Mouse (Mus musculus): ENCODE data around the gene Tgfbr2. TPM values are rescaled to one million over a fixed set of nuclear protein-coding genes. Genes with fewer than 3 reads are reported as not detected.

The Tgfbr2 gene
- polyA plus RNA-seq, 1 experiment from 2014 or later = 12.8 TPM

GRCm38 (mm10) chr9:116146235-116146634, 28.9 kb downstream of the Tgfbr2 start:
- DNase-seq (ENCODE audit: low spot score) = no peak
- 63% methylated on average over 9 of the region's 9 CpGs for WGBS
- Histone ChIP-seq H3K36me3 (replicated peaks; ENCODE audit: control insufficient read depth, insufficient read depth, low read depth, low read length) (no peaks in the 10 kb centered on the region), H3K9me3 (replicated peaks; ENCODE audit: control insufficient read depth, low read length) (no peaks in the 10 kb centered on the region), H3K9ac (replicated peaks; ENCODE audit: low read length) (no peak overlapping the region), H3K27ac (replicated peaks; ENCODE audit: low read depth, low read length) (peak overlapping the region; percentile 20; the same call in 1 of the 2 replicates), H3K4me3 (ENCODE audit: low read depth, low read length) (no peak overlapping the region), H3K4me2 (ENCODE audit: low read depth, low read length) (no peak overlapping the region), H3K4me1 (ENCODE audit: control insufficient read depth, insufficient read depth, low read length) (no peaks in the 10 kb centered on the region), H3K27me3 (ENCODE audit: control insufficient read depth, insufficient read depth, low read length) (no peaks in the 10 kb centered on the region)
- no peak for ATAC-seq (replicated peaks; ENCODE audit: insufficient number of reproducible peaks, low FRiP score, low TSS enrichment, low read depth)

GRCm38 (mm10) chr9:116145231-116145641, 29.9 kb downstream of the Tgfbr2 start:
- no peaks in the 10 kb centered on the region for H3K9me3 ChIP-seq (replicated peaks; ENCODE audit: control insufficient read depth, low read length)
- no peak overlapping the region for H3K4me2 ChIP-seq (ENCODE audit: low read depth, low read length)
- no peaks in the 10 kb centered on the region for H3K36me3 ChIP-seq (replicated peaks; ENCODE audit: control insufficient read depth, insufficient read depth, low read depth, low read length)
- no peak overlapping the region for H3K9ac ChIP-seq (replicated peaks; ENCODE audit: low read length)
- no peak overlapping the region for H3K27ac ChIP-seq (replicated peaks; ENCODE audit: low read depth, low read length)
- no peak overlapping the region for H3K4me3 ChIP-seq (ENCODE audit: low read depth, low read length)
- no peaks in the 10 kb centered on the region for H3K4me1 ChIP-seq (ENCODE audit: control insufficient read depth, insufficient read depth, low read length)
- no peak for ATAC-seq (replicated peaks; ENCODE audit: insufficient number of reproducible peaks, low FRiP score, low TSS enrichment, low read depth)
- peak; percentile 35 for DNase-seq (ENCODE audit: low spot score)
- 25% methylated on average over 10 of the region's 10 CpGs for WGBS
- H3K27me3 ChIP-seq (ENCODE audit: control insufficient read depth, insufficient read depth, low read length) = no peaks in the 10 kb centered on the region

GRCm38 (mm10) chr9:116140422-116140821, 34.7 kb downstream of the Tgfbr2 start:
- no peaks in the 10 kb centered on the region for H3K9me3 ChIP-seq (replicated peaks; ENCODE audit: control insufficient read depth, low read length)
- H3K4me2 ChIP-seq (ENCODE audit: low read depth, low read length) = no peak overlapping the region
- no peaks in the 10 kb centered on the region for H3K36me3 ChIP-seq (replicated peaks; ENCODE audit: control insufficient read depth, insufficient read depth, low read depth, low read length)
- 97% methylated on average over 6 of the region's 6 CpGs for WGBS
- no peak overlapping the region for H3K9ac ChIP-seq (replicated peaks; ENCODE audit: low read length)
- no peak overlapping the region for H3K27ac ChIP-seq (replicated peaks; ENCODE audit: low read depth, low read length)
- no peaks in the 10 kb centered on the region for H3K27me3 ChIP-seq (ENCODE audit: control insufficient read depth, insufficient read depth, low read length)
- no peaks in the 10 kb centered on the region for H3K4me1 ChIP-seq (ENCODE audit: control insufficient read depth, insufficient read depth, low read length)
- 0 out of 2 replicates have a peak, but pooled peaks have one; percentile 15 for ATAC-seq (replicated peaks; ENCODE audit: insufficient number of reproducible peaks, low FRiP score, low TSS enrichment, low read depth)
- no peak for DNase-seq (ENCODE audit: low spot score)
- no peak overlapping the region for H3K4me3 ChIP-seq (ENCODE audit: low read depth, low read length)

GRCm38 (mm10) chr9:116139549-116139948, 35.6 kb downstream of the Tgfbr2 start:
- 77% methylated on average over 7 of the region's 7 CpGs for WGBS

GRCm38 (mm10) chr9:116138595-116139134, 36.5 kb downstream of the Tgfbr2 start:
- Histone ChIP-seq H3K4me3 (ENCODE audit: low read depth, low read length) (no peak overlapping the region), H3K4me2 (ENCODE audit: low read depth, low read length) (no peak overlapping the region), H3K9me3 (replicated peaks; ENCODE audit: control insufficient read depth, low read length) (no peaks in the 10 kb centered on the region), H3K27ac (replicated peaks; ENCODE audit: low read depth, low read length) (no peak overlapping the region; the same call in 1 of the 2 replicates), H3K9ac (replicated peaks; ENCODE audit: low read length) (no peak overlapping the region), H3K36me3 (replicated peaks; ENCODE audit: control insufficient read depth, insufficient read depth, low read depth, low read length) (no peaks in the 10 kb centered on the region), H3K4me1 (ENCODE audit: control insufficient read depth, insufficient read depth, low read length) (no peaks in the 10 kb centered on the region), H3K27me3 (ENCODE audit: control insufficient read depth, insufficient read depth, low read length) (no peaks in the 10 kb centered on the region)
- 42% methylated on average over 11 of the region's 11 CpGs for WGBS
- ATAC-seq (replicated peaks; ENCODE audit: insufficient number of reproducible peaks, low FRiP score, low TSS enrichment, low read depth) (0 out of 2 replicates have a peak, but pooled peaks have one; percentile 72), DNase-seq (ENCODE audit: low spot score) (peak; percentile 85)

More at GRCm38 (mm10) chr9:116139549-116139948, 35.6 kb downstream of the Tgfbr2 start:
- H3K4me1 ChIP-seq (ENCODE audit: control insufficient read depth, insufficient read depth, low read length) = no peaks in the 10 kb centered on the region
- no peaks in the 10 kb centered on the region for H3K36me3 ChIP-seq (replicated peaks; ENCODE audit: control insufficient read depth, insufficient read depth, low read depth, low read length)
- no peak for DNase-seq (ENCODE audit: low spot score)
- no peaks in the 10 kb centered on the region for H3K27me3 ChIP-seq (ENCODE audit: control insufficient read depth, insufficient read depth, low read length)
- ATAC-seq (replicated peaks; ENCODE audit: insufficient number of reproducible peaks, low FRiP score, low TSS enrichment, low read depth) = no peak
- H3K9me3 ChIP-seq (replicated peaks; ENCODE audit: control insufficient read depth, low read length) = no peaks in the 10 kb centered on the region
- H3K27ac ChIP-seq (replicated peaks; ENCODE audit: low read depth, low read length) = no peak overlapping the region
- H3K4me2 ChIP-seq (ENCODE audit: low read depth, low read length) = no peak overlapping the region
- no peak overlapping the region for H3K9ac ChIP-seq (replicated peaks; ENCODE audit: low read length)
- no peak overlapping the region for H3K4me3 ChIP-seq (ENCODE audit: low read depth, low read length)

- DNase-seq (ENCODE audit: low spot score) (no peak), ATAC-seq (replicated peaks; ENCODE audit: insufficient number of reproducible peaks, low FRiP score, low TSS enrichment, low read depth) (no peak)
- H3K4me1 ChIP-seq (ENCODE audit: control insufficient read depth, insufficient read depth, low read length) = no peaks in the 10 kb centered on the region
- 87% methylated on average over 3 of the region's 3 CpGs for WGBS
- H3K4me2 ChIP-seq (ENCODE audit: low read depth, low read length) = no peak overlapping the region
- no peak overlapping the region for H3K27ac ChIP-seq (replicated peaks; ENCODE audit: low read depth, low read length)
- no peaks in the 10 kb centered on the region for H3K36me3 ChIP-seq (replicated peaks; ENCODE audit: control insufficient read depth, insufficient read depth, low read depth, low read length)
- no peak overlapping the region for H3K4me3 ChIP-seq (ENCODE audit: low read depth, low read length)
- no peak overlapping the region for H3K9ac ChIP-seq (replicated peaks; ENCODE audit: low read length)
- H3K9me3 ChIP-seq (replicated peaks; ENCODE audit: control insufficient read depth, low read length) = no peaks in the 10 kb centered on the region
- H3K27me3 ChIP-seq (ENCODE audit: control insufficient read depth, insufficient read depth, low read length) = no peaks in the 10 kb centered on the region
Observed at GRCm38 (mm10) chr9:116137645-116138044, 37.5 kb downstream of the Tgfbr2 start.

- WGBS = 73% methylated on average over 5 of the region's 5 CpGs
- no peak overlapping the region for H3K4me2 ChIP-seq (ENCODE audit: low read depth, low read length)
- H3K36me3 ChIP-seq (replicated peaks; ENCODE audit: control insufficient read depth, insufficient read depth, low read depth, low read length) = no peaks in the 10 kb centered on the region
- no peaks in the 10 kb centered on the region for H3K27me3 ChIP-seq (ENCODE audit: control insufficient read depth, insufficient read depth, low read length)
- ATAC-seq (replicated peaks; ENCODE audit: insufficient number of reproducible peaks, low FRiP score, low TSS enrichment, low read depth) = no peak
- no peaks in the 10 kb centered on the region for H3K4me1 ChIP-seq (ENCODE audit: control insufficient read depth, insufficient read depth, low read length)
- H3K9me3 ChIP-seq (replicated peaks; ENCODE audit: control insufficient read depth, low read length) = no peaks in the 10 kb centered on the region
- DNase-seq (ENCODE audit: low spot score) = no peak
- no peak overlapping the region for H3K4me3 ChIP-seq (ENCODE audit: low read depth, low read length)
- no peak overlapping the region for H3K27ac ChIP-seq (replicated peaks; ENCODE audit: low read depth, low read length)
- H3K9ac ChIP-seq (replicated peaks; ENCODE audit: low read length) = no peak overlapping the region
Observed at GRCm38 (mm10) chr9:116136811-116137210, 38.3 kb downstream of the Tgfbr2 start.

GRCm38 (mm10) chr9:116136146-116136545, 39.0 kb downstream of the Tgfbr2 start:
- H3K36me3 ChIP-seq (replicated peaks; ENCODE audit: control insufficient read depth, insufficient read depth, low read depth, low read length) = no peaks in the 10 kb centered on the region
- no peak overlapping the region for H3K4me2 ChIP-seq (ENCODE audit: low read depth, low read length)
- H3K4me1 ChIP-seq (ENCODE audit: control insufficient read depth, insufficient read depth, low read length) = no peaks in the 10 kb centered on the region
- no peak for DNase-seq (ENCODE audit: low spot score)
- ATAC-seq (replicated peaks; ENCODE audit: insufficient number of reproducible peaks, low FRiP score, low TSS enrichment, low read depth) = no peak
- no peak overlapping the region for H3K4me3 ChIP-seq (ENCODE audit: low read depth, low read length)
- H3K9me3 ChIP-seq (replicated peaks; ENCODE audit: control insufficient read depth, low read length) = no peaks in the 10 kb centered on the region
- no peaks in the 10 kb centered on the region for H3K27me3 ChIP-seq (ENCODE audit: control insufficient read depth, insufficient read depth, low read length)
- no peak overlapping the region for H3K27ac ChIP-seq (replicated peaks; ENCODE audit: low read depth, low read length)
- 73% methylated on average over 6 of the region's 6 CpGs for WGBS
- no peak overlapping the region for H3K9ac ChIP-seq (replicated peaks; ENCODE audit: low read length)
